Mouse (Mus musculus) liver, embryonic 13.5 days (tissue): ENCODE data around the gene Prmt8. TPM values are rescaled to one million over a fixed set of nuclear protein-coding genes. Genes with fewer than 3 reads are reported as not detected.

ENCODE experiments used
- ATAC-seq: fragments of 200-750 bp; cut with Nextera tagmentation; 2 replicates; pipeline ENCODE4 v1.8.0; 2017; ENCODE audit warnings: low read depth, mild to moderate bottlenecking, moderate number of reproducible peaks, moderate library complexity
- DNase-seq: peaks from one replicate; pipeline ENCODE4 v3.0.0; 2022
- H3K27ac ChIP-seq: fragments of 300-500 bp; sonication (generic); 2 replicates; pipeline ENCODE4 v1.5.1; 2015; ENCODE audit warnings: moderate library complexity, mild to moderate bottlenecking, inconsistent platforms
- H3K27me3 ChIP-seq: fragments of 300-500 bp; sonication (generic); 2 replicates; pipeline ENCODE4 v1.6.1; 2015; ENCODE audit warnings: mild to moderate bottlenecking, inconsistent platforms
- H3K36me3 ChIP-seq: fragments of 300-500 bp; sonication (generic); 2 replicates; pipeline ENCODE4 v1.6.1; 2015; ENCODE audit warnings: mild to moderate bottlenecking, inconsistent platforms
- H3K4me1 ChIP-seq: fragments of 300-500 bp; sonication (generic); replicated peaks from 2 replicates; pipeline ENCODE4 v1.6.1; 2015; ENCODE audit warnings: inconsistent platforms
- H3K4me2 ChIP-seq: fragments of 300-500 bp; sonication (generic); 2 replicates; pipeline ENCODE4 v1.6.1; 2015; ENCODE audit warnings: inconsistent platforms, mild to moderate bottlenecking, moderate library complexity
- H3K4me3 ChIP-seq: fragments of 300-500 bp; sonication (generic); replicated peaks from 2 replicates; pipeline ENCODE4 v1.5.1; 2015; ENCODE audit warnings: mild to moderate bottlenecking, inconsistent platforms
- H3K9ac ChIP-seq: fragments of 300-500 bp; sonication (generic); 2 replicates; pipeline ENCODE4 v1.6.1; 2015; ENCODE audit warnings: mild to moderate bottlenecking, inconsistent platforms
- H3K9me3 ChIP-seq: fragments of 300-500 bp; sonication (generic); replicated peaks from 2 replicates; pipeline ENCODE4 v1.6.1; 2016; ENCODE audit warnings: inconsistent platforms
- WGBS: fragments of 180-500 bp; shearing (Covaris S2); methylation state at CpG from one replicate; pipeline ENCODE4 v1.1.7; 2015; ENCODE audit not compliant: insufficient replicate concordance; 5-methylcytosine and 5-hydroxymethylcytosine counted together
- polyA plus RNA-seq: library from polyadenylated mRNA; unstranded; fragments of >200 nt; fragmentation: Nextera tagmentation; extraction: Ambion mirVana; gene quantifications from 2 replicates; pipeline ENCODE4 v1.2.1, GENCODE M21; 2015

Gene Prmt8
- 0.05 TPM in 1 of 2 replicates, not detected in the other for polyA plus RNA-seq

- Histone ChIP-seq H3K4me1 (no peaks in the 10 kb centered on the region; the same call in 1 of the 2 replicates), H3K4me2 (peak within 1 kb of the TSS; percentile 38), H3K9ac (no peak within 1 kb of the TSS), H3K36me3 (no peaks in the 10 kb centered on the region), H3K27me3 (peaks cover 85% of the 10 kb centered on the region), H3K4me3 (peak within 1 kb of the TSS; percentile 22), H3K27ac (no peak within 1 kb of the TSS), H3K9me3 (no peaks in the 10 kb centered on the region)
- no peak for ATAC-seq
- no peak for DNase-seq
- 3% methylated on average over 34 of the region's 42 CpGs for WGBS
Measured at GRCm38 (mm10) chr6:127769275-127770156, at the start of gene Prmt8. Gene Prmt8 (minus strand): TSS chr6:127769472.

- Histone ChIP-seq H3K27me3 (no peaks in the 10 kb centered on the region), H3K36me3 (no peaks in the 10 kb centered on the region), H3K9ac (no peak overlapping the region), H3K27ac (no peak overlapping the region), H3K9me3 (no peaks in the 10 kb centered on the region), H3K4me3 (no peak overlapping the region), H3K4me2 (no peak overlapping the region), H3K4me1 (no peaks in the 10 kb centered on the region)
- DNase-seq (no peak), ATAC-seq (no peak)
- WGBS = 61% methylated on average over 9 of the region's 9 CpGs
Measured at GRCm38 (mm10) chr6:127803046-127803729, 33.9 kb upstream of the Prmt8 start.

- no peak for DNase-seq
- no peak for ATAC-seq
- WGBS = 77% methylated on average over 12 of the region's 12 CpGs
Measured at GRCm38 (mm10) chr6:127802211-127802610, 32.9 kb upstream of the Prmt8 start.

DNA sequence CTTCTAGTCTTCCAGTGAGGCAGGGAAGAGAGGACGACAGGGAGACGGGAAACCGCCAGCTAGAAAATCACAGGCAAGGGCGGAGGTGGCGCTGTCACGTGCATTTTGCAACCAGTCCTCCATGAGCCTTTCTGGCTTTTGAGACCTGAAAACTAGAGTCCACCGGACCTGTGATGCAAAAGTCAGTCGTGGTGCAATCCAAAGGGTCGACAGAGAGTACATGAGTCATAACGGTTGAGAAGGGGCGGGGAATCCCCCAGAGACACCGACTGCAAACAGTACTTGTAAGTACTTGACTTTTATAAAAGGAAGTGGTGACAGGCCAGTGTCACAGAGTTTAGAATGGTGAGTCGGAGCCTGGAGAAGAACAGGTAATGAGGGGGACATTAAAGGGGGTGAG lies 20.8 kb upstream of the Prmt8 start:
- Histone ChIP-seq H3K4me1 (no peaks in the 10 kb centered on the region; the same call in 1 of the 2 replicates), H3K27me3 (no peaks in the 10 kb centered on the region), H3K9me3 (no peaks in the 10 kb centered on the region), H3K36me3 (no peaks in the 10 kb centered on the region), H3K4me2 (no peak overlapping the region), H3K9ac (no peak overlapping the region), H3K4me3 (no peak overlapping the region), H3K27ac (no peak overlapping the region)
- ATAC-seq (no peak), DNase-seq (no peak)
- 37% methylated on average over 13 of the region's 13 CpGs for WGBS

More at GRCm38 (mm10) chr6:127802211-127802610, 32.9 kb upstream of the Prmt8 start:
- Histone ChIP-seq H3K4me2 (no peak overlapping the region), H3K4me1 (no peaks in the 10 kb centered on the region), H3K27me3 (no peaks in the 10 kb centered on the region), H3K4me3 (no peak overlapping the region), H3K36me3 (no peaks in the 10 kb centered on the region), H3K9me3 (no peaks in the 10 kb centered on the region), H3K9ac (no peak overlapping the region), H3K27ac (no peak overlapping the region)

GRCm38 (mm10) chr6:127770806-127771205 lies 1.5 kb upstream of the Prmt8 start:
- no peak overlapping the region for H3K4me2 ChIP-seq
- no peaks in the 10 kb centered on the region; the same call in 1 of the 2 replicates for H3K4me1 ChIP-seq
- no peak overlapping the region for H3K27ac ChIP-seq
- DNase-seq (no peak), ATAC-seq (no peak)
- peaks cover 74% of the 10 kb centered on the region for H3K27me3 ChIP-seq
- no peak overlapping the region for H3K4me3 ChIP-seq
- H3K9me3 ChIP-seq = no peaks in the 10 kb centered on the region
- no peaks in the 10 kb centered on the region for H3K36me3 ChIP-seq
- 29% methylated on average over 4 of the region's 4 CpGs for WGBS
- no peak overlapping the region for H3K9ac ChIP-seq

DNA sequence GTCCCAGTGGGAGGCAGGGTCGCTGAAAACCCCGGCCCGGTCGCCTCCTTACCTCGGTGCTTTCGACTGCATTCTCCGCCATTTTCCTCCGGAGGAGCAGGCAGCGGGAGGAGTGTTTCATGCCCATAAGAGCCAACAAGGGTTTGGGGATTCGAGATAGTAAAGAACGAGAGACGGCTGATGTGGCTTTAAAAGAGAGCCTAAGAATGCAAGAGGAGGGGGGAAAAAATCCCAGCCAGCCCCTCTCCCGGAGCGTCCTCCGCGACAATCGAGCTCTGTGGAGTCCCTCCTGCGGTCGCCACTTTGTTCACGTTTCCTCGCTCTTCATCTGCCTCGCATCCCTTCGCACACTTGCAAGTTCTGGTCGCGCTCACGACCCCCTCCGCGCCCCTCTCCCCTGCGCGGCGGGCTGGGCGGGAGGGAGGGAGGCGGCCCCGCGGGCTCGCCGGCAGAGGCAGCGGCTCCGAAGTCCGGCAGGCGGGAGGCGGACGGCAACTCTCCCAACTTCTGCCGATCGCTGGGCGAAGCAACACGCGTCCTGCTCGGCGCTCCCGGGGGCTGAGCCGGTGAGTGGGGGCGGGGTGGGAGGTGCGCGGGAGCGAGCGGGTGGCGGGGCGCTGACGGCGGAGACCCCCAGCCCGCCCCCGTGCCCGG lies 524 bp downstream of the Prmt8 start:
- H3K36me3 ChIP-seq = no peaks in the 10 kb centered on the region
- H3K9me3 ChIP-seq = no peaks in the 10 kb centered on the region
- peaks cover 85% of the 10 kb centered on the region for H3K27me3 ChIP-seq
- peak overlapping the region; percentile 22 for H3K4me3 ChIP-seq
- H3K27ac ChIP-seq = no peak overlapping the region
- H3K9ac ChIP-seq = no peak overlapping the region
- H3K4me2 ChIP-seq = peak overlapping the region; percentile 38
- no peaks in the 10 kb centered on the region; the same call in 1 of the 2 replicates for H3K4me1 ChIP-seq
- 1% methylated on average over 55 of the region's 64 CpGs for WGBS
- DNase-seq = no peak
- no peak for ATAC-seq

DNA sequence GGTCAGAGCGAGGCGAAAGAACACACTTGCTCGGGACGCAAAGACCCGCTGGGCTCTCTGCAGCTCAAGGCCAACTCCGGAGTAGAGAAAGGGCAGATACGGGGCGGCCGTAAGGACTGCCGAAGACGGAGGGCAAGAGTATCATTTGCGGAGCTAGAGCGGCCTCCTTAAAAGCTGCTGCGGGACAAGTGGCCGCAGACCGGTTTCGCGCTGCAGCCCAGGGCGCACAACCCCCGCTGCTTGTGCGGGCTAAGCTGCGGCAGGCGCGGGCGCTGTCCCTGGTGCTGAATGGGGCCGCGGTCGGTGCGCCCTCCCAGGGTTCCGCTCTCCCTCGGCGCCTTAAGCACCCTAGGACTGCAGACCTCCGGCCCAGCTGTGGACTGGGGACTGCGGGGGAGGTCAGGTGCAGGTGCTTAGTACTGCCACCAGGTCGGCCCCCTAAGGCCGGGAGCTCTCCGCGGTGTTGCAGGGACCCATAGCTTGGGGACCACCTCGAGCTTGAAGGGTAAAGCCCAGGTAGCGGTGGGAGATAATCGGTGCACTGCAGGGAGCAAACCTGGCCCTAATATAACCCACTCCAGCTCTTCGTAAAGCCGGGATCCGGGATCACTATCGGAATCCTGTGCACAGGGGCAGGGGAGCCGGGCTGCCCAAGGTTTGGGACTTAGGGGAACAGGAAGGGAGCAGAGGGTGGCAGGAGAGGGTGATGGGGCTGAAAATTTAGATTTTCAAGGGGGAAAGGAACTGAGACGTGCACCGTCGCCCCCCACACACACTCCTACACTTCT lies 1.4 kb downstream of the Prmt8 start:
- DNase-seq (peak; percentile 15), ATAC-seq (no peak)
- Histone ChIP-seq H3K4me1 (no peaks in the 10 kb centered on the region; the same call in 1 of the 2 replicates), H3K9me3 (no peaks in the 10 kb centered on the region), H3K9ac (no peak overlapping the region), H3K4me3 (no peak overlapping the region), H3K27me3 (peaks cover 86% of the 10 kb centered on the region), H3K36me3 (no peaks in the 10 kb centered on the region), H3K4me2 (no peak overlapping the region), H3K27ac (no peak overlapping the region)
- WGBS = 1% methylated on average over 49 of the region's 49 CpGs

GRCm38 (mm10) chr6:127767201-127767705 lies 2.0 kb downstream of the Prmt8 start:
- 5% methylated on average over 18 of the region's 18 CpGs for WGBS
- no peak overlapping the region for H3K4me2 ChIP-seq

DNA sequence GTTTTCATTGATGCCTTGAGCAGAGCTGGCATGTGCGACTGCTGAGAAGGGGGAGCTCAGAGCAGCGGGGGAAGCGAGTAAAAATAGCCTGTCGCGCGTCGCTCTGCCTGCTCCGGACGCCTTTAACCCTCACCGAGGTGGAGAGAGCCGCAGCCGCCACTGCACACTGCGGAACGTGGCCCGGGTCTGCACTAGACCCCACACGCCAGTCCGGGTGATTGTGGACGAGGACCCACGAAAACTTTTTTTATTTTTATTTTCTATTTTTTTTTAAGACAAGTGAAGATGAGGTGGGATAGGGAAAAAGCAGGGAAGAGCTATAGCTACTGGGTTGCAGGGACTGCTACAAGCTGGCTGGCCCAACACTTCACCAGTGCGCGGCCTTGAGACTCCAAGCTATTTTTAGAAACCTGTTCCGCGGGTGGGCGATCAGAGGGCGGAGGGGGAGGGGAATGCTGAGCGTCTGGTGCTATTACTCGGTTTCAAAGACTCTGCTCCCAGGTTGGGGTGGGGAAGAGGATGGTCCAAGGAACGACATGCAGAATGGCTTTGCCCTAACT lies 2.6 kb downstream of the Prmt8 start:
- H3K4me3 ChIP-seq = no peak overlapping the region
- H3K9ac ChIP-seq = no peak overlapping the region
- no peaks in the 10 kb centered on the region for H3K9me3 ChIP-seq
- no peak overlapping the region for H3K27ac ChIP-seq
- no peak overlapping the region for H3K4me2 ChIP-seq
- no peak for DNase-seq
- H3K36me3 ChIP-seq = no peaks in the 10 kb centered on the region
- no peak for ATAC-seq
- no peaks in the 10 kb centered on the region; the same call in 1 of the 2 replicates for H3K4me1 ChIP-seq
- H3K27me3 ChIP-seq = peaks cover 75% of the 10 kb centered on the region
- 2% methylated on average over 28 of the region's 28 CpGs for WGBS

More at GRCm38 (mm10) chr6:127767201-127767705, 2.0 kb downstream of the Prmt8 start:
- DNase-seq (no peak), ATAC-seq (no peak)
- no peak overlapping the region for H3K27ac ChIP-seq
- H3K36me3 ChIP-seq = no peaks in the 10 kb centered on the region
- no peaks in the 10 kb centered on the region; the same call in 1 of the 2 replicates for H3K4me1 ChIP-seq
- H3K9ac ChIP-seq = no peak overlapping the region
- H3K27me3 ChIP-seq = peaks cover 80% of the 10 kb centered on the region
- no peak overlapping the region for H3K4me3 ChIP-seq
- H3K9me3 ChIP-seq = no peaks in the 10 kb centered on the region

DNA sequence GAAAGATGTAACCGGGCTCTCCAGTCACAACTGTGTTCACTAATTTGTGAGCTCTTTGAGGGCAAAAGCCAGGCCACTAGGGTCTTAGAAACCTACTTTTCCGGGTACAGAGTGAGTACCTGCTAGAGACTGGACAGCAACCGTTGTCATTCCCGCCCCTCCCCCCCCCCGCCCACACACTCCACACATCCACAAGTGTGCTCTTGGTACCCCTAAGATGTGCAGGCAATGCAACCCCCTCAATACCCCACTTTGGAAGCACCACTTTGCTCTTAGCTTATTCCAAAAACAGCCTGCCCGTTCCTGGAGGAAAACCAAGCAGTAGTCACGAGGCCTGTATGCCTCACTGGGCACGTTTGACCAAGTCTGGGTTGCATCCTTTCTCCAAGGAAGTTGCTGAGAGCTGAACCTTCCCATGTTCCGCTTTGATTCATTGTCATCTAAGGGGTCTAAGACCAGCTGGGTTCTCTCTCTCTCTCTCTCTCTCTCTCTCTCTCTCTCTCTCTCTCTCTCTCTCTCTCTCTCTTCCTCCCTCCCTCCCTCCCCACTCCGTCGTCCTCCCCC lies 3.1 kb downstream of the Prmt8 start:
- H3K4me2 ChIP-seq = no peak overlapping the region
- H3K4me3 ChIP-seq = no peak overlapping the region
- H3K9ac ChIP-seq = no peak overlapping the region
- no peaks in the 10 kb centered on the region for H3K36me3 ChIP-seq
- WGBS = 8% methylated on average over 9 of the region's 11 CpGs
- H3K27ac ChIP-seq = no peak overlapping the region
- ATAC-seq (no peak), DNase-seq (no peak)
- peaks cover 69% of the 10 kb centered on the region for H3K27me3 ChIP-seq
- H3K4me1 ChIP-seq = no peaks in the 10 kb centered on the region; the same call in 1 of the 2 replicates
- no peaks in the 10 kb centered on the region for H3K9me3 ChIP-seq
